Mouse (Mus musculus): ENCODE data around the gene Fbrsl1.

Fbrsl1 gene

GRCm38 (mm10) chr5:110415806-110416700, 32.2 kb downstream of the Fbrsl1 start:
- DNase-seq (ENCODE audit: extremely low read depth, low read depth): no peak

GRCm38 (mm10) chr5:110415022-110415421, 33.3 kb downstream of the Fbrsl1 start:
- no peak for DNase-seq (ENCODE audit: extremely low read depth, low read depth)

- no peak for DNase-seq (ENCODE audit: extremely low read depth, low read depth)
Observed at GRCm38 (mm10) chr5:110413018-110413417, 35.3 kb downstream of the Fbrsl1 start.

GRCm38 (mm10) chr5:110410386-110410785, 37.9 kb downstream of the Fbrsl1 start:
- DNase-seq (ENCODE audit: extremely low read depth, low read depth): no peak

GRCm38 (mm10) chr5:110408967-110409366, 39.3 kb downstream of the Fbrsl1 start:
- DNase-seq (ENCODE audit: extremely low read depth, low read depth): no peak

GRCm38 (mm10) chr5:110406065-110406714, 42.1 kb downstream of the Fbrsl1 start:
- DNase-seq (ENCODE audit: extremely low read depth, low read depth): no peak

- no peak for DNase-seq (ENCODE audit: extremely low read depth, low read depth)
Observed at GRCm38 (mm10) chr5:110403931-110404330, 44.4 kb downstream of the Fbrsl1 start.

- no peak for DNase-seq (ENCODE audit: extremely low read depth, low read depth)
Observed at GRCm38 (mm10) chr5:110402557-110402956, 45.7 kb downstream of the Fbrsl1 start.

GRCm38 (mm10) chr5:110401101-110401500, 47.2 kb downstream of the Fbrsl1 start:
- no peak for DNase-seq (ENCODE audit: extremely low read depth, low read depth)

- DNase-seq (ENCODE audit: extremely low read depth, low read depth): no peak
Observed at GRCm38 (mm10) chr5:110395006-110395661, 53.2 kb downstream of the Fbrsl1 start.

GRCm38 (mm10) chr5:110392727-110393126, 55.6 kb downstream of the Fbrsl1 start:
- no peak for DNase-seq (ENCODE audit: extremely low read depth, low read depth)

- DNase-seq (ENCODE audit: extremely low read depth, low read depth): no peak
Observed at GRCm38 (mm10) chr5:110390631-110391030, 57.7 kb downstream of the Fbrsl1 start.

- DNase-seq (ENCODE audit: extremely low read depth, low read depth): no peak
Observed at GRCm38 (mm10) chr5:110387332-110387731, 61.0 kb downstream of the Fbrsl1 start.

- no peak for DNase-seq (ENCODE audit: extremely low read depth, low read depth)
Observed at GRCm38 (mm10) chr5:110386371-110387330, 61.7 kb downstream of the Fbrsl1 start.

GRCm38 (mm10) chr5:110385263-110385662, 63.0 kb downstream of the Fbrsl1 start:
- no peak for DNase-seq (ENCODE audit: extremely low read depth, low read depth)

GRCm38 (mm10) chr5:110384491-110384890, 63.8 kb downstream of the Fbrsl1 start:
- no peak for DNase-seq (ENCODE audit: extremely low read depth, low read depth)

- no peak for DNase-seq (ENCODE audit: extremely low read depth, low read depth)
Observed at GRCm38 (mm10) chr5:110379823-110380222, 68.5 kb downstream of the Fbrsl1 start.

- DNase-seq (ENCODE audit: extremely low read depth, low read depth): no peak
Observed at GRCm38 (mm10) chr5:110379086-110379485, 69.2 kb downstream of the Fbrsl1 start.

GRCm38 (mm10) chr5:110378181-110378583, 70.1 kb downstream of the Fbrsl1 start:
- DNase-seq (ENCODE audit: extremely low read depth, low read depth): no peak

GRCm38 (mm10) chr5:110376802-110377433, 71.4 kb downstream of the Fbrsl1 start:
- peak; percentile 16 for DNase-seq (ENCODE audit: extremely low read depth, low read depth)
